Mouse (Mus musculus): ENCODE results near the gene Mkln1. TPM values are rescaled to one million over a fixed set of nuclear protein-coding genes. Genes with fewer than 3 reads are reported as not detected.

The Mkln1 gene
- polyA plus RNA-seq, 1 experiment from 2014 or later = 178 TPM

GRCm38 (mm10) chr6:31564182-31564531, 165.6 kb downstream of the Mkln1 start:
- peaks cover 9% of the 10 kb centered on the region for H3K4me1 ChIP-seq (replicated peaks)
- peaks cover 8% of the 10 kb centered on the region for H3K27me3 ChIP-seq (replicated peaks)
- H3K4me3 ChIP-seq (replicated peaks) = peak overlapping the region; percentile 65
- H3K36me3 ChIP-seq = no peaks in the 10 kb centered on the region
- no peak; the same call in 1 of the 2 replicates for ATAC-seq
- no peak overlapping the region for H3K27ac ChIP-seq
- H3K9me3 ChIP-seq = no peaks in the 10 kb centered on the region
- peak overlapping the region; percentile 49; the same call in 1 of the 2 replicates for H3K9ac ChIP-seq
- 0% methylated on average over 18 of the region's 18 CpGs for WGBS
- H3K4me2 ChIP-seq (replicated peaks) = peak overlapping the region; percentile 90

DNA sequence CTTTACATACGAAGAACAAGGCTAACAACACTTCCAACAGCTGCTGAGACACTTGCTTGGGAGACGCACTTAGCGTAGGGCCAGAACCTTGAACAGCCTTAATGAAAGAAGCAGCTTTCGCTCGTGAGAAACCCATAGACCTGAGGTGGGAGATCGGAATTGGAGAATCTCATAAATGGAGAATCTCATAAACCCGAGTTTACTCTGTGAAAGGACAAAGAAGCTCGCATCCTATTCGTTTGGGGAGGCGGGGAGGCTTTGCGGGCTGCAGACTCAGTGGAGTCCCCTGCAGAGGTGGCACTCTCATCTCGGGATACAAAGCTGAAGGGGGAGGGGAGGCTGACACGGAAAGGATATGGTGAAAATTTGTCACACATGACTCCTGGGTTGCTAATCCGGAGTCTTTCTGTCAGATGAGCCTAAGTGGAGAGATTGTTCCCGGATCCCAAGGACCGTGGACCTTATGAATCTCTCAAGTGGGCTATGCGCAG, 166.4 kb downstream of the Mkln1 start:
- Histone ChIP-seq H3K4me1 (replicated peaks) (peaks cover 9% of the 10 kb centered on the region), H3K4me2 (replicated peaks) (peak overlapping the region; percentile 90), H3K4me3 (replicated peaks) (no peak overlapping the region; the same call in 1 of the 2 replicates), H3K27ac (no peak overlapping the region), H3K9ac (no peak overlapping the region), H3K9me3 (no peaks in the 10 kb centered on the region), H3K36me3 (no peaks in the 10 kb centered on the region), H3K27me3 (replicated peaks) (peaks cover 8% of the 10 kb centered on the region)
- no peak for ATAC-seq
- 17% methylated on average over 17 of the region's 17 CpGs for WGBS

Other genes starting within 250 kb of the Mkln1 start
- 45.0 and 45.3 TPM in 2 replicates for gene Podxl, start 165.2 kb downstream of the Mkln1 start, polyA plus RNA-seq (2015; fragmentation: Nextera tagmentation; extraction: Ambion mirVana)